Mouse (Mus musculus) MEL (cell line): ENCODE results near the gene Klrb1f.

Source experiments
- MAFK ChIP-seq: IDR thresholded peaks from 2 replicates; pipeline ENCODE4 v1.6.1; 2011; ENCODE audit warnings: low read depth, mild to moderate bottlenecking, low read length, improper control_type of control experiment, borderline replicate concordance
- NELFE ChIP-seq: IDR thresholded peaks from 2 replicates; pipeline ENCODE4 v1.6.1; 2011; ENCODE audit warnings: low read depth, low read length, improper control_type of control experiment
- RAD21 ChIP-seq: IDR thresholded peaks from 2 replicates; pipeline ENCODE4 v1.6.1; 2011; ENCODE audit warnings: mild to moderate bottlenecking, low read depth, low read length, improper control_type of control experiment

- no peak for TF ChIP-seq RAD21
- no peak for TF ChIP-seq NELFE
- TF ChIP-seq MAFK = no peak
Observed at GRCm38 (mm10) chr6:129048381-129048780, 2.7 kb downstream of the Klrb1f start.
